Mouse (Mus musculus) heart, adult 2 months (tissue): ENCODE results near the gene Tesc.

ENCODE experiments used
- CTCF ChIP-seq: fragments of 200-600 bp; IDR thresholded peaks from 2 replicates; pipeline ENCODE4 v1.8.1; 2022; ENCODE audit warnings: antibody characterized with exemption, mild to moderate bottlenecking, moderate library complexity
- EP300 ChIP-seq: fragments of 200-500 bp; IDR thresholded peaks from 2 replicates; pipeline ENCODE4 v1.6.1; 2011; ENCODE audit warnings: low read depth, low read length, control low read depth; ENCODE audit not compliant: insufficient read depth
- POLR2A ChIP-seq: fragments of 200-500 bp; IDR thresholded peaks from 2 replicates; pipeline ENCODE4 v1.6.1; 2011; ENCODE audit warnings: mild to moderate bottlenecking, low read depth, low read length, control low read depth; ENCODE audit not compliant: insufficient read depth

DNA sequence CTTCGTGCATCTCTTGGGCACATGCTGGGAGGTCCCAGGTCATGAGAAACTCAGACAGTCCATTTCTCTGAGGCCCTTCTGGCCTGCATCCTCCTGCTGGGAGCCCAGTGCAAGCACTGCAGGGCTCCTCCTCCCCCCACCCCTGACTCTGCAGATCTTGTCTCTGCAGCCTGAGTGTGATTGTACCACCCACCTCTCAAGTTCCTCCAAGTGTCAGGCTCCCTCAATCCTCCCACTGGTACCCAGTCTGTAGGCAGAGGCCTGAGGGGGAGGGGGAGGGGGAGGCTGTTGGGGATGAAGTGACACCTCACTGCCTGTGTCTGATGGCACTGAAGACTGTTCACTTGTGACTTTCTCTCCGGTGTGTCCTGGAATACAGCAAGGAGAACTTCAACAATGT, 25.7 kb downstream of the Tesc start:
- TF ChIP-seq CTCF (no peak), POLR2A (no peak), EP300 (no peak)
